ENCODE assay signal across 8 mouse cellular contexts in genomic region chr13:63272602-63273229, GRCm38 (mm10).
DNase-seq lines count a peak whose midpoint lies in the region; ATAC-seq and TF ChIP-seq lines count a peak whose summit lies in the region.

No protein-coding gene starts in this region.

- H3K9ac ChIP-seq in embryonic facial prominence, embryonic 13.5 days = peak overlapping the region; percentile 85
- peak overlapping the region; percentile 79 for H3K9ac ChIP-seq in heart, embryonic 13.5 days
- peak overlapping the region; percentile 66 for H3K9ac ChIP-seq in kidney, embryonic 16.5 days (replicated peaks; ENCODE audit: low read length)

- peak overlapping the region; percentile 96 for H3K27ac ChIP-seq in embryonic facial prominence, embryonic 13.5 days
- peak overlapping the region; percentile 91 for H3K27ac ChIP-seq in heart, embryonic 13.5 days (replicated peaks)
- peak overlapping the region; percentile 85 for H3K27ac ChIP-seq in kidney, embryonic 16.5 days (ENCODE audit: low read length)
- peak overlapping the region; percentile 96 for H3K27ac ChIP-seq in small intestine, adult 2 months (ENCODE audit: insufficient read depth, low read depth, low read length)

- ATAC-seq in embryonic facial prominence, embryonic 13.5 days (ENCODE audit: insufficient number of reproducible peaks, insufficient read depth, low FRiP score, low TSS enrichment, low read depth) = peak; percentile 86
- ATAC-seq in heart, embryonic 13.5 days (ENCODE audit: extremely low read depth, insufficient number of reproducible peaks, low FRiP score, low TSS enrichment) = peak; percentile 69
- ATAC-seq in kidney, embryonic 16.5 days (ENCODE audit: low FRiP score, low TSS enrichment) = peak; percentile 92

- no peaks in the 10 kb centered on the region for H3K9me3 ChIP-seq in embryonic facial prominence, embryonic 13.5 days
- H3K9me3 ChIP-seq in heart, embryonic 13.5 days = no peaks in the 10 kb centered on the region
- H3K9me3 ChIP-seq in kidney, embryonic 16.5 days (ENCODE audit: low read length) = no peaks in the 10 kb centered on the region

- peak overlapping the region; percentile 64 for H3K4me3 ChIP-seq in embryonic facial prominence, embryonic 13.5 days
- H3K4me3 ChIP-seq in heart, embryonic 13.5 days = peak overlapping the region; percentile 58
- peak overlapping the region; percentile 51 for H3K4me3 ChIP-seq in kidney, embryonic 16.5 days (ENCODE audit: low read length)
- H3K4me3 ChIP-seq in small intestine, adult 2 months (ENCODE audit: low read depth, low read length) = peak overlapping the region; percentile 72

- under 1% methylated on average over 27 of the region's 27 CpGs for WGBS in embryonic facial prominence, embryonic 13.5 days
- WGBS in heart, embryonic 13.5 days = 2% methylated on average over 27 of the region's 27 CpGs
- WGBS in kidney, embryonic 16.5 days = 1% methylated on average over 27 of the region's 27 CpGs
- WGBS in small intestine, adult 2 months = 10% methylated on average over 27 of the region's 27 CpGs

- peaks cover 51% of the 10 kb centered on the region for H3K4me1 ChIP-seq in embryonic facial prominence, embryonic 13.5 days
- H3K4me1 ChIP-seq in heart, embryonic 13.5 days = peaks cover 83% of the 10 kb centered on the region
- H3K4me1 ChIP-seq in kidney, embryonic 16.5 days (ENCODE audit: insufficient read depth, low read length) = peaks cover 61% of the 10 kb centered on the region
- peaks cover 24% of the 10 kb centered on the region; the same call in 1 of the 2 replicates for H3K4me1 ChIP-seq in small intestine, adult 2 months (ENCODE audit: control insufficient read depth, insufficient read depth, insufficient read length, low read length)

- TF ChIP-seq POLR2A in small intestine, adult 2 months (IDR thresholded peaks at IDR 0.05; ENCODE audit: low read depth, low read length) = peak; percentile 58

- no peaks in the 10 kb centered on the region for H3K27me3 ChIP-seq in embryonic facial prominence, embryonic 13.5 days
- H3K27me3 ChIP-seq in heart, embryonic 13.5 days (replicated peaks) = no peaks in the 10 kb centered on the region
- no peaks in the 10 kb centered on the region for H3K27me3 ChIP-seq in kidney, embryonic 16.5 days (ENCODE audit: insufficient read depth, low read length)
- no peaks in the 10 kb centered on the region for H3K27me3 ChIP-seq in small intestine, adult 2 months (ENCODE audit: control insufficient read depth, insufficient read depth, low read length)

- H3K36me3 ChIP-seq in embryonic facial prominence, embryonic 13.5 days = peaks cover 3% of the 10 kb centered on the region; the same call in 1 of the 2 replicates
- peaks cover 10% of the 10 kb centered on the region; the same call in 1 of the 2 replicates for H3K36me3 ChIP-seq in heart, embryonic 13.5 days
- no peaks in the 10 kb centered on the region for H3K36me3 ChIP-seq in kidney, embryonic 16.5 days (ENCODE audit: insufficient read depth, low read length)
- H3K36me3 ChIP-seq in small intestine, adult 2 months (ENCODE audit: control insufficient read depth, insufficient read depth, low read length) = no peaks in the 10 kb centered on the region

- TF ChIP-seq CTCF in small intestine, adult 2 months (IDR thresholded peaks at IDR 0.05; ENCODE audit: extremely low read depth, insufficient read length, insufficient replicate concordance, low read depth, low read length) = no peak; the same call in 1 of the 2 replicates

- H3K4me2 ChIP-seq in embryonic facial prominence, embryonic 13.5 days = peak overlapping the region; percentile 68
- peak overlapping the region; percentile 76 for H3K4me2 ChIP-seq in heart, embryonic 13.5 days
- H3K4me2 ChIP-seq in kidney, embryonic 16.5 days (replicated peaks; ENCODE audit: low read depth, low read length) = peak overlapping the region; percentile 63

- peak; percentile 83 to 94 for DNase-seq in adrenal gland, adult (ENCODE audit: inconsistent age in 2 of 2, low spot score in 1 of 2)
- DNase-seq in lung, postnatal 14 days = peak; percentile 80
- no peak for DNase-seq in layer of hippocampus, adult 18-20 months (ENCODE audit: low spot score in 2 of 2)
- DNase-seq in cerebellum, adult 11 months = no peak

Comparison
In these comparisons a context has a peak if more than half of its experiments do, and no peak if none do; other contexts are left out.
1. DNase-seq: peak in adrenal gland, adult (2 of 2) and lung, postnatal 14 days (single experiment); none in layer of hippocampus, adult 18-20 months (0 of 2) and cerebellum, adult 11 months (single experiment).
2. Peak in every context shown above with its lines, with median percentiles within 50 percentile points of each other: ATAC-seq, H3K27ac ChIP-seq, H3K4me2 ChIP-seq, H3K4me3 ChIP-seq and H3K9ac ChIP-seq.